Mouse (Mus musculus): ENCODE measurements around the gene Vangl1. TPM values are rescaled to one million over a fixed set of nuclear protein-coding genes. Genes with fewer than 3 reads are reported as not detected.

The Vangl1 gene
- 22.9 and 28.4 TPM in 2 replicates for polyA plus RNA-seq (2014; fragmentation: Nextera tagmentation; extraction: Ambion mirVana)

- WGBS = under 1% methylated on average over 95 of the region's 95 CpGs
- Histone ChIP-seq H3K36me3 (ENCODE audit: insufficient read depth) (no peaks in the 10 kb centered on the region), H3K9ac (peak within 1 kb of the TSS; percentile 86), H3K9me3 (ENCODE audit: low read depth, low read length) (no peaks in the 10 kb centered on the region), H3K27ac (ENCODE audit: low read depth) (peak within 1 kb of the TSS; percentile 88), H3K4me1 (ENCODE audit: insufficient read depth) (peaks cover 5% of the 10 kb centered on the region; the same call in 1 of the 2 replicates), H3K27me3 (ENCODE audit: insufficient read depth, low read length) (peaks cover 6% of the 10 kb centered on the region; the same call in 1 of the 2 replicates), H3K4me2 (peak within 1 kb of the TSS; percentile 81), H3K4me3 (ENCODE audit: low read depth, low read length) (peak within 1 kb of the TSS; percentile 79)
- ATAC-seq (ENCODE audit: insufficient read depth) = peak; percentile 90
- no peak for TF ChIP-seq CTCF (IDR thresholded peaks at IDR 0.05; ENCODE audit: low read depth)
- DNase-seq = peak; percentile 88
Observed at GRCm38 (mm10) chr3:102203781-102204721, at the start of gene Vangl1. Vangl1 (minus strand) TSS chr3:102204693.

- Histone ChIP-seq H3K27ac (ENCODE audit: low read depth) (no peak overlapping the region), H3K4me1 (ENCODE audit: insufficient read depth) (no peaks in the 10 kb centered on the region), H3K36me3 (ENCODE audit: insufficient read depth) (no peaks in the 10 kb centered on the region), H3K9ac (no peak overlapping the region), H3K4me3 (ENCODE audit: low read depth, low read length) (no peak overlapping the region), H3K27me3 (ENCODE audit: insufficient read depth, low read length) (no peaks in the 10 kb centered on the region), H3K4me2 (no peak overlapping the region), H3K9me3 (ENCODE audit: low read depth, low read length) (no peaks in the 10 kb centered on the region)
- ATAC-seq (ENCODE audit: insufficient read depth) = no peak
- 55% methylated on average over 4 of the region's 4 CpGs for WGBS
- no peak for DNase-seq
- TF ChIP-seq CTCF (IDR thresholded peaks at IDR 0.05; ENCODE audit: low read depth) = no peak
Observed at GRCm38 (mm10) chr3:102253554-102253953, 49.1 kb upstream of the Vangl1 start.

- DNase-seq (no peak), ATAC-seq (ENCODE audit: insufficient read depth) (no peak)
- Histone ChIP-seq H3K27ac (ENCODE audit: low read depth) (no peak overlapping the region), H3K9ac (no peak overlapping the region), H3K9me3 (ENCODE audit: low read depth, low read length) (no peaks in the 10 kb centered on the region), H3K27me3 (ENCODE audit: insufficient read depth, low read length) (no peaks in the 10 kb centered on the region), H3K36me3 (ENCODE audit: insufficient read depth) (no peaks in the 10 kb centered on the region), H3K4me1 (ENCODE audit: insufficient read depth) (no peaks in the 10 kb centered on the region), H3K4me3 (ENCODE audit: low read depth, low read length) (no peak overlapping the region), H3K4me2 (no peak overlapping the region)
- TF ChIP-seq CTCF (IDR thresholded peaks at IDR 0.05; ENCODE audit: low read depth) = no peak
- 85% methylated on average over 3 of the region's 3 CpGs for WGBS
Observed at GRCm38 (mm10) chr3:102252927-102253326, 48.4 kb upstream of the Vangl1 start.

GRCm38 (mm10) chr3:102250873-102251272, 46.4 kb upstream of the Vangl1 start:
- no peak overlapping the region for H3K27ac ChIP-seq (ENCODE audit: low read depth)
- no peak for TF ChIP-seq CTCF (IDR thresholded peaks at IDR 0.05; ENCODE audit: low read depth)
- WGBS = 96% methylated on average over 3 of the region's 3 CpGs
- H3K4me3 ChIP-seq (ENCODE audit: low read depth, low read length) = no peak overlapping the region
- no peak for DNase-seq
- no peaks in the 10 kb centered on the region for H3K27me3 ChIP-seq (ENCODE audit: insufficient read depth, low read length)
- H3K9ac ChIP-seq = no peak overlapping the region
- ATAC-seq (ENCODE audit: insufficient read depth) = no peak
- H3K9me3 ChIP-seq (ENCODE audit: low read depth, low read length) = no peaks in the 10 kb centered on the region
- H3K4me2 ChIP-seq = no peak overlapping the region
- no peaks in the 10 kb centered on the region for H3K4me1 ChIP-seq (ENCODE audit: insufficient read depth)
- H3K36me3 ChIP-seq (ENCODE audit: insufficient read depth) = no peaks in the 10 kb centered on the region

DNA sequence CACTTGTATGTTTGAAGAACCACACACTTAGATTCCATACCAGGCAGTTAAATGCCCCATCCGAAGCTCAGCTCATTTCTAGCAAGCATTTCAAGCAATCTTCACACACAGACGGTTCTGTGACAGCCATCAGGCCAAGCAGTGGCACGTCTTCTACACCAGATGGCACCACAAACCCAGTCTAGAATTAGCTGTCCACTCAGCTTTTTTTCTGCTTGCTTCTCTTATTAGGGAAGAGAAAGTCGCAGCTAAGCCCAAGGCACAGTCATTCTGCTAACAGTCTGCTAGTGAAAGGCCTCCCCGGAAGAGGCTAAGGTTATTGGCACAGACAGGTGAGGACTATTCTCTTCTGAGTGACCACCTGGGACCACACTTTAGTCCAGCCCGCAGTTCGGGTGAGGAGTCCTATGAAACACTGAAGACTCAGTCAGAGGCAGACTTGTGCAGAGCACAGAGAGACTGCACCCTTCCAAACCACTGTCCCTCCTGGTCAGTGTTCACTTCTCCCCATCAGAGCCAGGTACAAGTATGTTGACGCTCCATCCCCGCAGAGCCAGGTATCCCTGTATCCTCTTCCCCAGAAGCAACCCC, 45.0 kb upstream of the Vangl1 start:
- no peaks in the 10 kb centered on the region for H3K4me1 ChIP-seq (ENCODE audit: insufficient read depth)
- TF ChIP-seq CTCF (IDR thresholded peaks at IDR 0.05; ENCODE audit: low read depth) = peak; percentile 93
- no peak overlapping the region for H3K9ac ChIP-seq
- no peak overlapping the region for H3K4me2 ChIP-seq
- H3K27me3 ChIP-seq (ENCODE audit: insufficient read depth, low read length) = no peaks in the 10 kb centered on the region
- no peak overlapping the region for H3K4me3 ChIP-seq (ENCODE audit: low read depth, low read length)
- DNase-seq (peak; percentile 89), ATAC-seq (ENCODE audit: insufficient read depth) (0 out of 2 replicates have a peak, but pooled peaks have one; percentile 28)
- H3K9me3 ChIP-seq (ENCODE audit: low read depth, low read length) = no peaks in the 10 kb centered on the region
- WGBS = 49% methylated on average over 9 of the region's 9 CpGs
- no peaks in the 10 kb centered on the region for H3K36me3 ChIP-seq (ENCODE audit: insufficient read depth)
- H3K27ac ChIP-seq (ENCODE audit: low read depth) = no peak overlapping the region

GRCm38 (mm10) chr3:102244601-102245000, 40.1 kb upstream of the Vangl1 start:
- Histone ChIP-seq H3K36me3 (ENCODE audit: insufficient read depth) (no peaks in the 10 kb centered on the region), H3K4me1 (ENCODE audit: insufficient read depth) (no peaks in the 10 kb centered on the region), H3K9me3 (ENCODE audit: low read depth, low read length) (no peaks in the 10 kb centered on the region), H3K27me3 (ENCODE audit: insufficient read depth, low read length) (no peaks in the 10 kb centered on the region), H3K27ac (ENCODE audit: low read depth) (no peak overlapping the region), H3K4me3 (ENCODE audit: low read depth, low read length) (no peak overlapping the region), H3K9ac (no peak overlapping the region), H3K4me2 (no peak overlapping the region)
- TF ChIP-seq CTCF (IDR thresholded peaks at IDR 0.05; ENCODE audit: low read depth) = no peak
- ATAC-seq (ENCODE audit: insufficient read depth) (no peak), DNase-seq (no peak)
- 83% methylated on average over 3 of the region's 3 CpGs for WGBS

GRCm38 (mm10) chr3:102242854-102243253, 38.4 kb upstream of the Vangl1 start:
- H3K4me3 ChIP-seq (ENCODE audit: low read depth, low read length) = no peak overlapping the region
- ATAC-seq (ENCODE audit: insufficient read depth) = no peak; the same call in 1 of the 2 replicates
- no peaks in the 10 kb centered on the region for H3K4me1 ChIP-seq (ENCODE audit: insufficient read depth)
- no peak overlapping the region for H3K9ac ChIP-seq
- H3K9me3 ChIP-seq (ENCODE audit: low read depth, low read length) = no peaks in the 10 kb centered on the region
- no peak overlapping the region for H3K4me2 ChIP-seq
- no peaks in the 10 kb centered on the region for H3K36me3 ChIP-seq (ENCODE audit: insufficient read depth)
- peak; percentile 63 for TF ChIP-seq CTCF (IDR thresholded peaks at IDR 0.05; ENCODE audit: low read depth)
- WGBS = 52% methylated on average over 5 of the region's 5 CpGs
- H3K27me3 ChIP-seq (ENCODE audit: insufficient read depth, low read length) = no peaks in the 10 kb centered on the region
- peak; percentile 83 for DNase-seq
- no peak overlapping the region for H3K27ac ChIP-seq (ENCODE audit: low read depth)

All from lung, embryonic 14.5 days (tissue).